Mouse (Mus musculus): ENCODE measurements at regions not wholly inside any gene's neighbourhood (a gene's known extent, or its start where the extent isn't known, plus 50 kb on each side); places are given as distances from the start of the nearest gene placed in this dataset.

DNA sequence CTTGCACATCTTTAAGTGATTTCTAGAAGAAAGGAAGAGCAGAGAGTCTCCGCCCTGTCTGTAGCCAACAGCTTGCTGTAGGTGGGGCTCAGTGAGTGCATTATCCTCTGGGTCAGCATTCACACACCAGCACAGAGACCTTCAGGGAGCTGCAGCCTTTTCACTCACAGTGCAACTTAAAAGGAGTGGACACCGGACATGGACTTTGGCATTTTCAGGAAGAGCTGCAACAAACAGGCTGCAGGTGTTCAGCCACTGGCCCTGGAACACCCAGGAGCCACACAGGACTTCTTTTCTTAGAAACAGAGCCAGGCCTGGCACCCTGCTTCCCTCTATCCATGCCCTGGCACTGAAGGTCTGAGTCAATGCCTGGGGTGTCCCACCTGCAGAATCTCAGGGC, 166.3 kb upstream of the Ppp2r2d start:
- Histone ChIP-seq H3K4me3 (no peak overlapping the region), H3K27ac (replicated peaks) (no peak overlapping the region), H3K4me1 (no peaks in the 10 kb centered on the region), H3K36me3 (no peaks in the 10 kb centered on the region), H3K9me3 (replicated peaks) (no peaks in the 10 kb centered on the region), H3K27me3 (ENCODE audit: low read depth, poor library complexity, severe bottlenecking) (no peaks in the 10 kb centered on the region)
- WGBS: 85% methylated on average over 2 of the region's 2 CpGs
- DNase-seq (ENCODE audit: low spot score): no peak

DNA sequence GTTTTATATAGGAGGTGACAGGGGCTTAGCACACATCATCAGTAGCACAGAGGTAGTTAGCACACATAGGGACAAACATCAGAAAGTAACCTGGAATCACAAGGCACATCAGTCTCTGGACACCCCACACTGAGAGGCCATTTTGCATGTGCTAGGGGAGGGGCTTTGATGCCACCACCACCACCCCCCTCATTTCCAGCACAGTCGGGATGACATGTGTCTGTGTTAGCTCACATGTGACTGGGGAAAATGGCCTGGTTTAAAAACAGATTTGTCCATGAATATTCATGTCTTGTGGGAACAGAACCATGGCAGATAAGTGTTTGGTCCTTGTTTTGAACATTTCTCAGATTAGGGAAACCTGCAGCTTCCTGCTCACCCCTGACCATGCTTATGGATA, 172.9 kb upstream of the Ppp2r2d start:
- 37% methylated on average over 1 of the region's 1 CpGs for WGBS
- Histone ChIP-seq H3K4me3 (no peak overlapping the region), H3K4me1 (peaks cover 14% of the 10 kb centered on the region), H3K27ac (replicated peaks) (no peak overlapping the region), H3K36me3 (no peaks in the 10 kb centered on the region), H3K9me3 (replicated peaks) (no peaks in the 10 kb centered on the region), H3K27me3 (ENCODE audit: low read depth, poor library complexity, severe bottlenecking) (no peaks in the 10 kb centered on the region)
- DNase-seq (ENCODE audit: low spot score): no peak

DNA sequence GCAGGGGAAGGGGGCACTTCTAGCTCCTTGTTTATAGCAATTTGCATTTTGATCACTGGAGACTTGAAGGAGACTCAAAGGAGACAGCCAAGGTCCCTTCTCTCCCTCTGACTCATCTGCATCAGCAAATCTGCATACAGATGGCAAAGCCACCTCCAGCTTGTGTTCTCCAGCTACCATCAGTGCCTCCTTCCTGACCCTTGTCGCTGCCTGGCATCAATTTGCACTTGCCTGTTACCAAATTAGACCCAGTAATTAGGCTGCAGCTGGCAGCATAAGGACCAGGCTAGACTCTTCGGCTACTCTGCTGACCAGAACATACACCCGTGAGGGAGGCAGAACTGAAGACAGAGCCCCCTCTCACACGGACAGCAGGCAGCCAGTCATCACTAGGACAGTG, 177.5 kb upstream of the Ppp2r2d start:
- 65% methylated on average over 4 of the region's 4 CpGs for WGBS
- H3K27me3 ChIP-seq (ENCODE audit: low read depth, poor library complexity, severe bottlenecking): no peaks in the 10 kb centered on the region
- H3K36me3 ChIP-seq: no peaks in the 10 kb centered on the region
- H3K4me1 ChIP-seq: peaks cover 14% of the 10 kb centered on the region
- H3K9me3 ChIP-seq (replicated peaks): no peaks in the 10 kb centered on the region
- no peak overlapping the region for H3K4me3 ChIP-seq
- no peak for DNase-seq (ENCODE audit: low spot score)
- no peak overlapping the region; the same call in 1 of the 2 replicates for H3K27ac ChIP-seq (replicated peaks)

DNA sequence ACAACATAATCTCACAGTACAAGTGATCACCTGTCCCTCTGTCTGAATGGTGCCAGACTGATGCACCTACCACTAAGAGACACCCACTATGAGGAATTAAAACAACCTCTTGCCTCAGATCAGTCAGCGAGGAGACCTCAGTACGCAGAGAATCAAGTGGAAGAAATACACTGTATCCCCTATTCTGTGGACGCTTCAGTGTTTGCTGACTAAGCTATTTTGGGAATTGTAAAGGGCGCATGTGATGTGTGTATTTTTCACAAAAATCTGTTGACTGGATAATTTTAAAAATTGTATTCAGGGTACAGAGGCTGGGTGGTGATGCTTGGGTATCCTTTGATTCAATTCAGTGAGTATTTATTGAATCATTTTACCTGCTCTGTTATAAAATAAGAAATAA, 185.8 kb upstream of the Ppp2r2d start:
- no peak overlapping the region for H3K4me3 ChIP-seq
- peaks cover 9% of the 10 kb centered on the region for H3K4me1 ChIP-seq
- WGBS: 94% methylated on average over 4 of the region's 4 CpGs
- no peaks in the 10 kb centered on the region for H3K36me3 ChIP-seq
- H3K27me3 ChIP-seq (ENCODE audit: low read depth, poor library complexity, severe bottlenecking): no peaks in the 10 kb centered on the region
- DNase-seq (ENCODE audit: low spot score): no peak
- H3K9me3 ChIP-seq (replicated peaks): no peaks in the 10 kb centered on the region
- H3K27ac ChIP-seq (replicated peaks): no peak overlapping the region

DNA sequence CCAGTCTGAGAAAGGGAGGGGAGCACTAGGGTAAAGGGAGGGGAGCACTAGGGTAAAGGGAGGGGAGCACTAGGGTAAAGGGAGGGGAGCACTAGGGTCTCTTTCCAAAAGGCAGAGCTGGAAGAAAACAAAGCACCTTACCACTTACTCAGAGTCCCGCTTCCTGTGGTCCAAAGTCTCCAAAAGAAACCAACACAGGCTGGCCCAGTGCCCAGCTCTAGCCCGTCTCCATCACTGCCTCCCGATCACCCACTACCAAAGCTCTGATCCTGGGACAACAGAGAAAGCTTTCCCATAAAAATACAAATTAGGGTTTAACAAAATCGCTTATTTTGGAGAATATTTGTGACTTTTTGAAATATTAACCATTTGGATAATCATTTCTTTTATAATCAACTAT, 188.4 kb upstream of the Ppp2r2d start:
- 86% methylated on average over 4 of the region's 4 CpGs for whole genome bisulfite sequencing
- no peaks in the 10 kb centered on the region for H3K9me3 ChIP-seq (replicated peaks)
- no peaks in the 10 kb centered on the region for H3K27me3 ChIP-seq (ENCODE audit: low read depth, poor library complexity, severe bottlenecking)
- DNase-seq (ENCODE audit: low spot score): no peak
- H3K4me3 ChIP-seq: no peak overlapping the region
- H3K4me1 ChIP-seq: peaks cover 9% of the 10 kb centered on the region
- no peak overlapping the region for H3K27ac ChIP-seq (replicated peaks)
- no peaks in the 10 kb centered on the region for H3K36me3 ChIP-seq

DNA sequence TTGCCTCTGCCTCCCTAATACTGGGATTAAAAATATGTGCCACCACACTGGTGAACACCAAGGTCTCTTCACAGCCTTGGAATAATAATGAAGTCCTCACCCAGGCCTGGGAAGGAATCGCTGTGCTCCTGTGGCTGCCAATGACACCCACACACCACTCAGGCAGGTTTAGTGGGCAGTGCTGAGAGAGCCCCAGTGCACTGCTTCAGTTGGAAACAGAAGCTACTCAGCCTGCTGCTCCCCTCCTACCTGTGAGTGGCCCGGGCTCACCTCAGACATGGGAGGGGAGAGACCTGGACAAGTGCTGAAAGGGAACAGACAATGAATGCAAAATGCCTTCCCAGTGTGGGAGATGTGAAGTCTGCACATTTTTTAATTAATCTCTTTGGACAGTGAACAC, 188.8 kb upstream of the Ppp2r2d start:
- no peaks in the 10 kb centered on the region for H3K9me3 ChIP-seq (replicated peaks)

DNA sequence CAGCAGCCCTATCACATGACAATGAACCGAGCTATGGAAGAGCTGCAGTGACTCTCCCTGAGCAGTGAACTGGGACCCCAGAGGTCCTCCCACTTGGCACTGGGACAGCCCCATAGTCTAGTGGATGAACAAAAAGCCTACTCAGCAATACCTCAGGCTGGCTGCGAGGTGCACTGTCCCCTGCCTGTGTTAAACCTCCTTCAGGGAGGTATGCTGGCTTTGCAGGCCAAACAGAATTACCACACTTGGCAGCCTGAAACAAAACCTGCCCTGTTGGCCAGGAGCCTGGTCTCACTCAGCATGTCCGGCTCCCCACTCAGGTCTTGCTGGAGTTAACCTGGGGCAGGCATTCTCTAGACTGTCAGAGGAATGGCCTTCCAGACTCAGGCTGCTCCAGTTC, 189.9 kb upstream of the Ppp2r2d start:
- no peak overlapping the region for H3K4me3 ChIP-seq
- 82% methylated on average over 3 of the region's 3 CpGs for WGBS
- H3K27me3 ChIP-seq (ENCODE audit: low read depth, poor library complexity, severe bottlenecking): no peaks in the 10 kb centered on the region
- peaks cover 9% of the 10 kb centered on the region for H3K4me1 ChIP-seq
- H3K9me3 ChIP-seq (replicated peaks): no peaks in the 10 kb centered on the region
- DNase-seq (ENCODE audit: low spot score): no peak
- H3K27ac ChIP-seq (replicated peaks): no peak overlapping the region
- H3K36me3 ChIP-seq: no peaks in the 10 kb centered on the region

More for the DNA sequence above, 188.8 kb upstream of the Ppp2r2d start:
- DNase-seq (ENCODE audit: low spot score): no peak
- Histone ChIP-seq H3K4me3 (no peak overlapping the region), H3K36me3 (no peaks in the 10 kb centered on the region), H3K27me3 (ENCODE audit: low read depth, poor library complexity, severe bottlenecking) (no peaks in the 10 kb centered on the region), H3K27ac (replicated peaks) (no peak overlapping the region), H3K4me1 (peaks cover 9% of the 10 kb centered on the region)
- WGBS: 83% methylated on average over 2 of the region's 2 CpGs

DNA sequence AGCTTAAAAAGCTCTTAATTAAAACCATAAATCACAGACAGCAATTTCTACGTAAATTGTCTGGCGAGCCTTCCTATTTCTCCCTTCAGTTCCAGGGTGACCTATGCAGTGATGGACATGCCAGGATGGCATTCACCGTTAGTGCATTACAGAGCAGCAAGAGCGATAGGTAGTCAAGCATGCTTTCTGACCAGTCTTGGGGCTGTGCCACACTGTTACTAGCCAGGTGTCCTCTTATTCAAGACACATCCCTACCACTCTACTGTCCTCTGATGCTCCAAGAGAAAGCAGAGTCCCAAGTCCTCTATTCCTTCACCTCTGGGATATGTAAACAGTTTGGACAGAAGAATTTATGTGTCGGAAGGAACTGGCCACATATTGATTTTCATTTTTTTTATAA, 194.9 kb upstream of the Ppp2r2d start:
- H3K4me3 ChIP-seq: no peak overlapping the region
- H3K27me3 ChIP-seq (ENCODE audit: low read depth, poor library complexity, severe bottlenecking): no peaks in the 10 kb centered on the region
- no peak for DNase-seq (ENCODE audit: low spot score)
- H3K4me1 ChIP-seq: 0 out of 2 replicates have a peak, but pooled peaks cover 3% of the 10 kb centered on the region
- H3K27ac ChIP-seq (replicated peaks): no peak overlapping the region
- H3K9me3 ChIP-seq (replicated peaks): no peaks in the 10 kb centered on the region
- 91% methylated on average over 5 of the region's 5 CpGs for WGBS
- no peaks in the 10 kb centered on the region for H3K36me3 ChIP-seq

DNA sequence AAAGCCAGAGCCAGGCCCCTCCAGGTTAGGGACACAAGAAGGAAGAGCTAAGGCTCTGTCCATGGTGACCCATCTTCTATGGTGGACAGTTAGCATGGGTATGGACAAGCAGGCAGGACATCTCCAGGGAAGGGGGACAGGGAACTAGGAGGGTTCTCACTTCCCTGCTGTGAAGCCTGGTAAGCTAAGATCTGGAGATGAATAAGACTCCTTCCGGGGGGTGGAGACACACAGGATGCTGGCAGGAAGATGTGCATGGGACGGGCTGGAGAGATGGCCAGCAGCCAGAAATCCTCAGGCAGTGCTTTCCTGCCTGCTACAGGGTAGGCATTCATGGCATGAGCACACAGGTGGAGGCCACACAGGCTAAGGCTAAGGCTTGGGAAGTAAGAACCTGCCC, 198.2 kb upstream of the Ppp2r2d start:
- WGBS: 87% methylated on average over 2 of the region's 2 CpGs

DNA sequence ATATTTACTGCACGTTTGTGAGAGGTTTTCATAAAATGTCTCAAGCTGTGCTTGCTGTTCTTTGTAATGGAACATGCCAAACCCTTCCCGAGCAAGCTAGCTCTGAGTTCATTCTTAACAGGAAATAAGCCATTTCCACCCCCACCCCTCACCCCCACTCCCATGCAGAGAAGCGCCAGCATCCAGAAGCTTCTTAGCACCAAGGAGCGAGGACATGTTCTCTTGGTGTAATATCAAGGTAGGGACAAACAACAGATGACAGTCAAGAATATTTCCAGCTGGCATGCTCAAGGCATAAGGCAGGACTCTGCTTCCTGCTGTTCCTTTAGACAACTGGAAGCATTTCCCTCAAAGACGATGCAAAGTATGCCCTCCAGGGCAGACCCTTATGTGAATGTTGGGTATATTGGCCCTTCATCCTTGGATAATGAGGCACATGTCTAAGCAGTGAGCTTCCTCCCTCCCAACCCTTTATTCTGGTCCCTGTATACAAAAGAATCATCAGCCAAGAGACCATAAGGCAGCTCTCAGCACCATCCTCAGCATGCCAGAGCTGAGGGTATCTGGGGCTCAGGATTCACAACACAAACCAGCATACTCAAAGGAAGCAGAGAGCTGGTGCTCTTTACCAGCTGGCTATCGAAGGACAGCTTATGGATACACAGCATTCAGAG, 205.2 kb upstream of the Ppp2r2d start:
- no peak overlapping the region for H3K27ac ChIP-seq (replicated peaks)
- H3K27me3 ChIP-seq (ENCODE audit: low read depth, poor library complexity, severe bottlenecking): no peaks in the 10 kb centered on the region
- no peak overlapping the region for H3K4me3 ChIP-seq
- no peaks in the 10 kb centered on the region for H3K9me3 ChIP-seq (replicated peaks)
- no peaks in the 10 kb centered on the region for H3K36me3 ChIP-seq
- WGBS: 81% methylated on average over 6 of the region's 6 CpGs
- DNase-seq (ENCODE audit: low spot score): no peak
- H3K4me1 ChIP-seq: no peaks in the 10 kb centered on the region

More for the DNA sequence above, 198.2 kb upstream of the Ppp2r2d start:
- DNase-seq (ENCODE audit: low spot score): no peak
- Histone ChIP-seq H3K36me3 (no peaks in the 10 kb centered on the region), H3K4me1 (no peaks in the 10 kb centered on the region), H3K27ac (replicated peaks) (no peak overlapping the region), H3K9me3 (replicated peaks) (no peaks in the 10 kb centered on the region), H3K27me3 (ENCODE audit: low read depth, poor library complexity, severe bottlenecking) (no peaks in the 10 kb centered on the region), H3K4me3 (no peak overlapping the region)

DNA sequence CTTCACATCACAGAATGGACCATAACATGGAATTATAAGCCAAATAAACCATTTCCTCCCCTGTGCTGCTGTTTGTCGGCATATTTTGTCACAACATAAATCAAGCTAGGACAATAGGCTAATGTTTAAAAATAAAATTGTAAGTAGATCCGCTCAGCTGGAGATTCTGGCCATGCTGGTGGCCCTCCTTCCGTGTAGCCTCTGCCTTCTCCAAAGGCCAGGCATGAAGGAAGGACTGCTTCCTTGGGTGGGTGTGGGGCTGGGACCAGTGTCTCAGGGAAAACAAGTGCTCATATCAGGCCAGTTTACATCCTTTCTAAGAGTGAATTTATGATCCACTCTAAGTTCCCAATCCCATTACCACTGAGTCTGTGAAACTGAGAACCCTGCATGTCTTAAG, 206.3 kb upstream of the Ppp2r2d start:
- H3K4me3 ChIP-seq: no peak overlapping the region
- WGBS: 77% methylated on average over 3 of the region's 3 CpGs
- no peaks in the 10 kb centered on the region for H3K36me3 ChIP-seq
- no peak overlapping the region for H3K27ac ChIP-seq (replicated peaks)
- no peak for DNase-seq (ENCODE audit: low spot score)
- no peaks in the 10 kb centered on the region for H3K27me3 ChIP-seq (ENCODE audit: low read depth, poor library complexity, severe bottlenecking)
- H3K9me3 ChIP-seq (replicated peaks): no peaks in the 10 kb centered on the region
- no peaks in the 10 kb centered on the region for H3K4me1 ChIP-seq

DNA sequence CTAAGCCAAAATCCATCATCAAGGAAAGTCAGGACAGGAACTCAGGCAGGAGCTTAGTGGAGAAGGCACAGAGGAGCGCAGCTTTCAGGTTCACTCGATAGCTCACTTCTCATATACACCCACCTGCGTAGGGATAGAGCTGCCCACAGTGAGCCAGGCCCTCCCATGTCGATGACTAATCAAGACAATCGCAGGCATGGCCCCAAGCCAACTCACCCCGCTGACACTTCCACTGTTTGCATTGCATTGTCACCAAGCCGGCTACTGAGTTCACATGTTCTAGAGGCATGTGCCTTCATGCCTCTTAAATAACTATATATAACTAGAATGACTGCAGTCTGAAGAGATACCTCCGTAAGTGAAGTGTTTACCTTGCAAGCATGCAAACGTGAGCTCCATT, 219.8 kb upstream of the Ppp2r2d start:
- no peak overlapping the region for H3K27ac ChIP-seq (replicated peaks)
- no peaks in the 10 kb centered on the region for H3K36me3 ChIP-seq
- H3K27me3 ChIP-seq (ENCODE audit: low read depth, poor library complexity, severe bottlenecking): no peaks in the 10 kb centered on the region
- H3K4me1 ChIP-seq: no peaks in the 10 kb centered on the region
- DNase-seq (ENCODE audit: low spot score): no peak
- WGBS: 90% methylated on average over 9 of the region's 9 CpGs
- H3K9me3 ChIP-seq (replicated peaks): no peaks in the 10 kb centered on the region
- no peak overlapping the region for H3K4me3 ChIP-seq

DNA sequence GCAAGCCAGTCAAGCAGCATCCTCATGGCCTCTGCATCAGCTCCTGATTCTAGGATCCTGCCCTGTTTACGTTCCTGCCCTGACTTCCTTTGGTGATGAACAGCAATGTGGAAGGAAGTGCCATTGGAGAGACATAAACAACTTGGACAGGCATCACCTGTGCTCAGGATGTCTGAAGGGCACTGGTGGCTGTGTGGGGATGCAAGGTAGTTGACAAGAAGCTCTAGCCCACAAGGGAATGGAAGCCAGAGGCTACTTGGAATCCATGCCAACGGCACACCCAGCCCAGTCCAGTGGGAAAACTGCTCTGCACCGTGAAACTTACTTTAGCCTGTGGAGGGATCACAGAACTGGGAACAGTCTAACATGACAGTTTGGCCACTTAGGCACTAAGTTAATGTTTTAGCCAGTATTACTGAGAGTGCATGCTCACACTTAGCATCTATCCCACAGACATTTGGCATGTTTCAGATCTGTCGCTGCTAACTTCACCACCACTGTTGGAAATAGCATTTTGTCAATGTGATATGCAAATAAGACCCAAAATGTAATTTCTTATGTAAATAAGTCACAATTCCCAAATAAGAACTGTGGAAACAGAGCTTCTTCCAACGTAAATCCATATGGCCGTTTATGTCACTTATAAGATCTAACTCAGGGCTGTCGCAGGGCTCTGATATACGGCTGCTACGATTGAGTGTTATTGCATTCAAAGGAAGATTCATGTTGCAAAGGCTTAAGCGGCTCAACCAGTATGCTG, 223.5 kb upstream of the Tcerg1l start:
- whole genome bisulfite sequencing: 91% methylated on average over 10 of the region's 10 CpGs
- H3K4me1 ChIP-seq: no peaks in the 10 kb centered on the region
- H3K27me3 ChIP-seq (ENCODE audit: low read depth, poor library complexity, severe bottlenecking): no peaks in the 10 kb centered on the region
- no peak overlapping the region for H3K4me3 ChIP-seq
- no peak for DNase-seq (ENCODE audit: low spot score)
- no peaks in the 10 kb centered on the region for H3K9me3 ChIP-seq (replicated peaks)
- H3K36me3 ChIP-seq: no peaks in the 10 kb centered on the region
- no peak overlapping the region for H3K27ac ChIP-seq (replicated peaks)

Data from midbrain, embryonic 10.5 days (tissue).